Mouse (Mus musculus) embryonic facial prominence, embryonic 11.5 days (tissue): ENCODE results near the gene Gm49721. TPM values are rescaled to one million over a fixed set of nuclear protein-coding genes. Genes with fewer than 3 reads are reported as not detected.
A peak's percentile ranks its signal among the peaks of the same experiment; 100 is the strongest.
"Not testable (repeated sequence)": the region's sequence is repeated elsewhere in the genome, so short reads cannot be mapped to it uniquely, and the experiment has no call there.

Experiments used
- ATAC-seq: fragments of 200-750 bp; cut with Nextera tagmentation; replicated peaks from 2 replicates; pipeline ENCODE4 v1.8.0; 2017; ENCODE audit warnings: low read depth; ENCODE audit not compliant: insufficient number of reproducible peaks, low FRiP score, low TSS enrichment
- DNase-seq: peaks from one replicate; pipeline ENCODE4 v3.0.0-alpha.2; 2015; ENCODE audit warnings: low spot score
- H3K27ac ChIP-seq: fragments of 300-500 bp; sonication (generic); replicated peaks from 2 replicates; pipeline ENCODE4 v1.5.1; 2014; ENCODE audit warnings: mild to moderate bottlenecking, low read depth, low read length, control low read depth
- H3K27me3 ChIP-seq: fragments of 300-500 bp; sonication (generic); 2 replicates; pipeline ENCODE4 v1.6.1; 2014; ENCODE audit warnings: mild to moderate bottlenecking, low read length, moderate library complexity, mixed read lengths; ENCODE audit not compliant: control insufficient read depth, insufficient read depth
- H3K36me3 ChIP-seq: fragments of 300-500 bp; sonication (generic); replicated peaks from 2 replicates; pipeline ENCODE4 v1.6.1; 2014; ENCODE audit warnings: low read depth, mild to moderate bottlenecking, low read length, moderate library complexity, mixed read lengths; ENCODE audit not compliant: control insufficient read depth, insufficient read depth
- H3K4me1 ChIP-seq: fragments of 300-500 bp; sonication (generic); 2 replicates; pipeline ENCODE4 v1.6.1; 2014; ENCODE audit warnings: low read length, mixed read lengths; ENCODE audit not compliant: control insufficient read depth, insufficient read depth
- H3K4me2 ChIP-seq: fragments of 300-500 bp; sonication (generic); 2 replicates; pipeline ENCODE4 v1.6.1; 2014; ENCODE audit warnings: low read depth, mild to moderate bottlenecking, control low read depth, low read length, moderate library complexity
- H3K4me3 ChIP-seq: fragments of 300-500 bp; sonication (generic); 2 replicates; pipeline ENCODE4 v1.5.1; 2014; ENCODE audit warnings: low read depth, low read length, control low read depth
- H3K9ac ChIP-seq: fragments of 300-500 bp; sonication (generic); replicated peaks from 2 replicates; pipeline ENCODE4 v1.6.1; 2014; ENCODE audit warnings: mild to moderate bottlenecking, control low read depth, low read length
- H3K9me3 ChIP-seq: fragments of 300-500 bp; sonication (generic); replicated peaks from 2 replicates; pipeline ENCODE4 v1.6.1; 2016; ENCODE audit warnings: mild to moderate bottlenecking, low read length, inconsistent platforms, mixed read lengths; ENCODE audit not compliant: control insufficient read depth
- WGBS: fragments of 180-500 bp; shearing (Covaris S2); extraction: QIAGEN DNeasy Blood & Tissue Kit; methylation state at CpG from one replicate; pipeline ENCODE4 v1.1.7; 2014; 5-methylcytosine and 5-hydroxymethylcytosine counted together
- polyA plus RNA-seq: library from polyadenylated mRNA; unstranded; fragments of >200 nt; fragmentation: Nextera tagmentation; extraction: Ambion mirVana; gene quantifications from 2 replicates; pipeline ENCODE4 v1.2.1, GENCODE M21; 2014

Gm49721 gene
- polyA plus RNA-seq, 1 experiment from 2014 or later: 0.24 TPM

DNA sequence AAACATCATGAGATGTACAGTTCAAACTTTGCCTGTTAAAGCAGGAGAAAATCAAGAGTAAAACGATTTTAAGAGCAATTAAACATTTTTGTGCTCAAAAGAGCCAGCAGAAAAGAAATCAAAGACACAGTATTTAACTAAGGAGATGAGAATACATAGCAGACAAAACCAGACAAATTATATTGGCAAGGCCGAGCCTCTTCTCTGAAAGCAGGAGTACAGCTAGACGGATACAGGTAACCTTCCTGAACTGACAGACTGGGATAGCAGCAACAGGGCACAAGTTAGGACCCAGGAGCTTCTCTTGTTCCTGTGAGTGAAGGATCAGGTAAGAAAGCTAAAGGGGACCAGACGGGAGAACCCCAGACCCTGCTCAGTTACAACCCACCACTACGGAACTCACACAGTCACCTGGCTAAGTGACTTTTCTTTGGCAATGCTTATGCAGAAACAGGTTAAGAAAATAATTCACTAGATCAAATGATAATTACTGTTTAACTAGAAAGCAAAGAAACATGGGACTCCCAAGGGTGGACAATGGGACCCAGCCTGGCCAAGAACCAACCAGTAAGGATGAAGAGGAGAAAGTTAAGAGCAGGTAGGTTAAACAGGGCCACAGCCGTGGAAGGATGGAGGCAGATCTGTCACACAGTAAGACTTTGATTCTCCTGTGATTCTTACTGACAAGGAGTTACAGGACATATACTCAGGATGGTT lies 19.0 kb upstream of the Gm49721 start:
- H3K27me3 ChIP-seq, H3K27ac ChIP-seq, H3K9me3 ChIP-seq, H3K4me1 ChIP-seq, H3K9ac ChIP-seq, DNase-seq, H3K36me3 ChIP-seq, ATAC-seq, H3K4me2 ChIP-seq: not testable (repeated sequence)
- 76% methylated on average over 3 of the region's 6 CpGs for WGBS
- H3K4me3 ChIP-seq: 0 out of 2 replicates have a peak overlapping the region, but pooled peaks have one; percentile 14

- 1% methylated on average over 12 of the region's 12 CpGs for WGBS
- not testable (repeated sequence) for H3K36me3 ChIP-seq, H3K27me3 ChIP-seq, H3K4me2 ChIP-seq, DNase-seq, H3K27ac ChIP-seq, H3K9ac ChIP-seq, H3K4me1 ChIP-seq, ATAC-seq, H3K9me3 ChIP-seq
- peak overlapping the region; percentile 45 for H3K4me3 ChIP-seq
Measured at GRCm38 (mm10) chr17:6960349-6960748, 18.4 kb upstream of the Gm49721 start.

DNA sequence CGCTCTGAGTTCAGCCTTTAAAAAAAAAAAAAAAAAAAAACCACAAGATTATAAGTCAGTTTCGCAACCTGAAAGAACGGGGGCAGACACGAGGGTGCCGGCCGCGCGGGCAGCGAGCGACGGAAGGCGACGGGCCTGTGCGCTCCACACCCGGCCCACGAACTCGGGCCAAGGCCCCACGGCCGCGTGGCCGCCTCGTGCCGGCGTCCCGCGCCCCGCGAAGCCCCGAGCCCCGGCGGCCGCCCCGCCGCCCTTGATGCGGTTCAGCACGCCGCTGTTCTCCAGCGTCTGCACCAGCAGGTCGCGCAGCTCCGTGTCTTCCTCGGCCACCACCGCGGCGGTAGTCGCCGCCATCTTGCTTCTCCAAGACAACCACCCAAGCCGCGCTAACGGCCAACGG lies 17.9 kb upstream of the Gm49721 start, which contains the start of gene Tagap1:
TSS of gene Tagap1 (minus strand) at position 381 of the 400 bp plus-strand sequence.
- not testable (repeated sequence) for H3K27me3 ChIP-seq, DNase-seq, H3K9me3 ChIP-seq, ATAC-seq, H3K27ac ChIP-seq, H3K4me2 ChIP-seq, H3K4me1 ChIP-seq, H3K36me3 ChIP-seq
- peak within 1 kb of the TSS; percentile 62 for H3K9ac ChIP-seq
- H3K4me3 ChIP-seq: peak within 1 kb of the TSS; percentile 45
- under 1% methylated on average over 28 of the region's 51 CpGs for WGBS

GRCm38 (mm10) chr17:6961181-6962000 lies 17.3 kb upstream of the Gm49721 start:
- not testable (repeated sequence) for H3K4me2 ChIP-seq

DNA sequence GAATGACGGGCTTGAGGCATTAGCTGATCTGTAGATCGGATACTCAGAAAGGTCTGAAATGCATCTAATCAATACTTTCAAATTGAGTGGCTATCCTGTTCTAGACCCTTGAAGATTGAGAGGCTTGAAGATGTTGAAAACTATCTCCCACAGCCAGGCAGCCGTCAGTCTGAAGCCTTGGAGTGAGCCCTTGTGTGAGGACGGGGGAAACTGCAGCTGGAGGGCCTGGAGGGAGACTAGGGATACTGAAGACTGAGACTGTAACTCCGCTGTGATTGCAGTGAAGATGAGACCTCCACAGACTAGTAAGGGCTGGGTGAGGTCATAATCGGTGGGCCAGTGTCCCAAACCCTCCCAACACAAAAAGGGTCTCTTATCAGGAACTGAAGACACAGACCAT lies 16.4 kb upstream of the Gm49721 start:
- H3K36me3 ChIP-seq, H3K4me3 ChIP-seq, ATAC-seq, H3K9ac ChIP-seq, H3K9me3 ChIP-seq, H3K27ac ChIP-seq, H3K27me3 ChIP-seq, H3K4me1 ChIP-seq, H3K4me2 ChIP-seq, DNase-seq: not testable (repeated sequence)
- WGBS: 41% methylated on average over 3 of the region's 6 CpGs

More at GRCm38 (mm10) chr17:6961181-6962000, 17.3 kb upstream of the Gm49721 start:
- H3K4me1 ChIP-seq, H3K27ac ChIP-seq, H3K9me3 ChIP-seq, H3K27me3 ChIP-seq, H3K9ac ChIP-seq, H3K36me3 ChIP-seq, DNase-seq: not testable (repeated sequence)
- 1% methylated on average over 13 of the region's 48 CpGs for WGBS
- H3K4me3 ChIP-seq: peak overlapping the region; percentile 45
- ATAC-seq: peak; percentile 93

DNA sequence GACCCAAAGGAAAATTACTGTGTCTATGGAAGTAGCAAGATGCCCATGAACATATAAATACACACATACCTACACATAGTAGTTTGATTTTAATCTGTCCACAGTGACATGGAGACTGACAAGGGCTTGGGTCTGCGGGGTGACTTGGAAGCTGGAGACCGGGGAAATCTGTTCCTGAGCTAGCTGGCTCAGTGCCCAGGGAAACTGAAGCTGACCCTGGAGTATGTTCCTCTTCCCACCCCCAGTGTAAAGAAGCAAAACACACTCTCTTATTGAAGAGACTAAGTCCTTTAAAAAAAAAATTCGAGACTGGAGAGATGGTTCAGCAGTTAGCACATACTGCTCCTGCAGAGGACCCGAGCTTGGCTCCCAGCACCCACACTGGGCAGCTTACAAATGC lies 15.8 kb upstream of the Gm49721 start:
- not testable (repeated sequence) for H3K4me1 ChIP-seq, H3K9me3 ChIP-seq, ATAC-seq, H3K36me3 ChIP-seq, H3K27me3 ChIP-seq, H3K9ac ChIP-seq, DNase-seq, H3K4me2 ChIP-seq, H3K27ac ChIP-seq, H3K4me3 ChIP-seq
- WGBS: 73% methylated on average over 4 of the region's 4 CpGs

GRCm38 (mm10) chr17:6965364-6965763 lies 13.3 kb upstream of the Gm49721 start:
- H3K4me2 ChIP-seq, H3K27me3 ChIP-seq, H3K9ac ChIP-seq, H3K9me3 ChIP-seq, ATAC-seq, H3K27ac ChIP-seq, H3K4me1 ChIP-seq, H3K36me3 ChIP-seq, H3K4me3 ChIP-seq: not testable (repeated sequence)
- DNase-seq: peak; percentile 26
- WGBS: 22% methylated on average over 6 of the region's 6 CpGs

DNA sequence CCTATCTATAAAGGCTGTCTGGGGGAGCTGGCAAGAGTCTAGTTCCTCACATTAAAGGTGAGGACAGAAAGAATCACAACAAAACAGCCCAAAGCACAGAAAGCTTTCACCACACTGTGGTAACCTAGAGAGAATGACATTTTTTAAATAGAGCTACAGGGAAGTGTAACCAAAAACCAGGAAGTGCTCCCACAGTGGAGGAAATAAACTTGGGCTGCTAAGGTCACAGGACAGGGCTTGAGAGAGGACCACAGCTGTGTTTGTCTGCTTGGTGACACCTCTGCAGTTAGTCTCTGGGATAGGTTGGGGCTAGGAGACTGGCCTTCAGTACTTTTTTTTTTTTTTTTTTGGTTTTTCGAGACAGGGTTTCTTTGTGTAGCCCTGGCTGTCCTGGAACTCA lies 11.0 kb upstream of the Gm49721 start:
- no CpG with 5 or more reads among the region's 1 CpGs for WGBS
- not testable (repeated sequence) for H3K9me3 ChIP-seq

More for the DNA sequence above, 11.0 kb upstream of the Gm49721 start:
- not testable (repeated sequence) for H3K4me3 ChIP-seq, H3K4me1 ChIP-seq, H3K4me2 ChIP-seq, H3K27ac ChIP-seq, H3K36me3 ChIP-seq, ATAC-seq, H3K9ac ChIP-seq, H3K27me3 ChIP-seq, DNase-seq
